19 mouse cellular contexts compared by ENCODE assay signal in genomic region chr17:12937412-12937970, GRCm38 (mm10). TPM values are rescaled to one million over a fixed set of nuclear protein-coding genes. Genes with fewer than 3 reads are reported as not detected.
DNase-seq lines count a peak whose midpoint lies in the region; ATAC-seq and TF ChIP-seq lines count a peak whose summit lies in the region.
"Had no signal": no experiment of that assay in that cellular context is flagged by ENCODE, and none has a peak within 500 bp of the region (broad histone marks: within the 10 kb centered on the region; RNA-seq: fewer than 3 reads in every experiment).

No protein-coding gene starts in this region.

- 86% methylated on average over 2 of the region's 2 CpGs for WGBS in forebrain, embryonic 10.5 days
- 85% methylated on average over 2 of the region's 2 CpGs for WGBS in forebrain, embryonic 11.5 days
- WGBS in liver, postnatal 0 days (ENCODE audit: insufficient replicate concordance), result 67% methylated on average over 2 of the region's 2 CpGs
- WGBS in liver, embryonic 11.5 days, result 78% methylated on average over 2 of the region's 2 CpGs

- no peak overlapping the region for H3K9ac ChIP-seq in forebrain, embryonic 11.5 days (ENCODE audit: low read length)
- no peak overlapping the region for H3K9ac ChIP-seq in liver, postnatal 0 days (replicated peaks)
- H3K9ac ChIP-seq in liver, embryonic 11.5 days (ENCODE audit: low read depth, low read length), result no peak overlapping the region
- H3K9ac ChIP-seq: embryonic facial prominence, embryonic 13.5 days; heart, embryonic 12.5 days; hindbrain, embryonic 14.5 days had no signal

- 0 out of 2 replicates have a peak overlapping the region, but pooled peaks have one; percentile 44 for H3K27ac ChIP-seq in forebrain, embryonic 10.5 days
- no peak overlapping the region for H3K27ac ChIP-seq in forebrain, embryonic 11.5 days (ENCODE audit: low read depth, low read length)
- H3K27ac ChIP-seq in liver, postnatal 0 days (ENCODE audit: low read depth), result peak overlapping the region; percentile 71
- H3K27ac ChIP-seq in liver, embryonic 11.5 days (ENCODE audit: low read depth, low read length), result no peak overlapping the region
- H3K27ac ChIP-seq: embryonic facial prominence, embryonic 13.5 days; gastrocnemius, adult 2 months; hindbrain, embryonic 10.5 days; hindbrain, embryonic 14.5 days had no signal

- no peak for ATAC-seq in forebrain, embryonic 11.5 days (replicated peaks; ENCODE audit: low FRiP score)
- ATAC-seq in liver, postnatal 0 days, result peak; percentile 64
- ATAC-seq in liver, embryonic 11.5 days (replicated peaks; ENCODE audit: low FRiP score), result no peak
- ATAC-seq: forebrain, embryonic 14.5 days had no signal

- TF ChIP-seq CTCF in liver, postnatal 0 days (IDR thresholded peaks at IDR 0.05; ENCODE audit: low read depth), result no peak

- TF ChIP-seq EP300 in liver, postnatal 0 days (IDR thresholded peaks at IDR 0.05; ENCODE audit: low read depth), result no peak

- no peak overlapping the region for H3K4me3 ChIP-seq in forebrain, embryonic 10.5 days
- H3K4me3 ChIP-seq in forebrain, embryonic 11.5 days (ENCODE audit: low read depth, low read length), result no peak overlapping the region
- H3K4me3 ChIP-seq in liver, postnatal 0 days (ENCODE audit: low read depth, low read length), result no peak overlapping the region
- no peak overlapping the region for H3K4me3 ChIP-seq in liver, embryonic 11.5 days (ENCODE audit: low read depth, low read length)
- no peak overlapping the region for H3K4me3 ChIP-seq in myocyte
- H3K4me3 ChIP-seq: embryonic facial prominence, embryonic 13.5 days; gastrocnemius, adult 2 months; heart, embryonic 12.5 days; hindbrain, embryonic 10.5 days had no signal

- no peaks in the 10 kb centered on the region for H3K27me3 ChIP-seq in forebrain, embryonic 10.5 days (ENCODE audit: poor library complexity, severe bottlenecking)
- H3K27me3 ChIP-seq in forebrain, embryonic 11.5 days (ENCODE audit: control insufficient read depth, insufficient read depth, low read length), result no peaks in the 10 kb centered on the region
- no peaks in the 10 kb centered on the region for H3K27me3 ChIP-seq in liver, postnatal 0 days (ENCODE audit: insufficient read depth, low read length)
- no peaks in the 10 kb centered on the region for H3K27me3 ChIP-seq in liver, embryonic 11.5 days (replicated peaks; ENCODE audit: control insufficient read depth, insufficient read depth, low read length)
- no peaks in the 10 kb centered on the region for H3K27me3 ChIP-seq in myocyte (ENCODE audit: control insufficient read depth, insufficient read depth, insufficient read length)
- H3K27me3 ChIP-seq: CH12.LX; embryonic facial prominence, embryonic 13.5 days; heart, embryonic 12.5 days had no signal

- no peak for TF ChIP-seq POLR2A in myocyte (IDR thresholded peaks at IDR 0.05; ENCODE audit: insufficient read length, low read depth)

- no peak for DNase-seq in forebrain, embryonic 10.5 days (ENCODE audit: extremely low spot score, low spot score)
- DNase-seq in forebrain, embryonic 11.5 days (ENCODE audit: low spot score), result no peak
- peak; percentile 40 for DNase-seq in liver, postnatal 0 days
- DNase-seq in liver, embryonic 11.5 days (ENCODE audit: low spot score), result no peak
- DNase-seq in 3T3-L1 (ENCODE audit: low read depth, low spot score), result peak; percentile 49
- no peak for DNase-seq in thymus, postnatal 4 days
- DNase-seq: adrenal gland, postnatal 14 days; cerebellum, adult 11-12 months; cerebellum, adult 9-11 months; cerebellum, postnatal 36 days; gastrocnemius, adult 2 months; gastrocnemius, postnatal 25 days had no signal

- H3ac ChIP-seq in myocyte (ENCODE audit: control insufficient read depth, insufficient read length), result no peak overlapping the region

- no peaks in the 10 kb centered on the region for H3K79me2 ChIP-seq in myocyte (ENCODE audit: control insufficient read depth, insufficient read depth)

- no peaks in the 10 kb centered on the region for H3K9me3 ChIP-seq in forebrain, embryonic 10.5 days
- no peaks in the 10 kb centered on the region for H3K9me3 ChIP-seq in forebrain, embryonic 11.5 days (ENCODE audit: control insufficient read depth, low read length)
- H3K9me3 ChIP-seq in liver, postnatal 0 days (ENCODE audit: low read length), result no peaks in the 10 kb centered on the region
- H3K9me3 ChIP-seq in liver, embryonic 11.5 days (ENCODE audit: control insufficient read depth, low read length), result no peaks in the 10 kb centered on the region
- H3K9me3 ChIP-seq: embryonic facial prominence, embryonic 13.5 days; heart, embryonic 12.5 days; hindbrain, embryonic 10.5 days had no signal

- peaks cover 8% of the 10 kb centered on the region for H3K36me3 ChIP-seq in forebrain, embryonic 10.5 days (replicated peaks)
- H3K36me3 ChIP-seq in forebrain, embryonic 11.5 days (ENCODE audit: control insufficient read depth, insufficient read depth, low read length), result no peaks in the 10 kb centered on the region; the same call in 1 of the 2 replicates
- H3K36me3 ChIP-seq in liver, postnatal 0 days (replicated peaks; ENCODE audit: insufficient read depth, low read length), result no peaks in the 10 kb centered on the region
- H3K36me3 ChIP-seq in liver, embryonic 11.5 days (ENCODE audit: control insufficient read depth, insufficient read depth, low read length), result no peaks in the 10 kb centered on the region
- no peaks in the 10 kb centered on the region for H3K36me3 ChIP-seq in myocyte (ENCODE audit: control insufficient read depth, insufficient read depth)

- peaks cover 36% of the 10 kb centered on the region for H3K4me1 ChIP-seq in forebrain, embryonic 10.5 days
- peaks cover 3% of the 10 kb centered on the region; the same call in 1 of the 2 replicates for H3K4me1 ChIP-seq in forebrain, embryonic 11.5 days (replicated peaks; ENCODE audit: control insufficient read depth, insufficient read depth, low read length)
- H3K4me1 ChIP-seq in liver, postnatal 0 days (ENCODE audit: insufficient read depth), result peaks cover 8% of the 10 kb centered on the region
- peaks cover 3% of the 10 kb centered on the region for H3K4me1 ChIP-seq in liver, embryonic 11.5 days (replicated peaks; ENCODE audit: control insufficient read depth, insufficient read depth, low read length)

- no peak overlapping the region for H3K4me2 ChIP-seq in forebrain, embryonic 11.5 days (ENCODE audit: low read depth, low read length, severe bottlenecking)
- no peak overlapping the region for H3K4me2 ChIP-seq in liver, postnatal 0 days (ENCODE audit: low read depth, low read length)
- H3K4me2 ChIP-seq in liver, embryonic 11.5 days, result no peak overlapping the region
- H3K4me2 ChIP-seq in myocyte (ENCODE audit: low read depth), result peak overlapping the region; percentile 16
- H3K4me2 ChIP-seq: embryonic facial prominence, embryonic 13.5 days; heart, embryonic 12.5 days; hindbrain, embryonic 14.5 days had no signal

TF ChIP-seq in myocyte, 11 proteins besides CTCF, POLR2A, EP300 and RAD21:
- peak in 1 of 3 experiments; percentile 42 for TF ChIP-seq MYOG (IDR thresholded peaks at IDR 0.05; ENCODE audit: control insufficient read depth in 1 of 3, insufficient read depth in 1 of 3, insufficient read length in 2 of 3, low read depth in 2 of 3)
- TF ChIP-seq USF1 (IDR thresholded peaks at IDR 0.05; ENCODE audit: low read depth), result no peak
- TF ChIP-seq MYOD1 (IDR thresholded peaks at IDR 0.05; ENCODE audit: control insufficient read depth in 1 of 3, insufficient read length in 2 of 3, low read depth in 2 of 3), result peak in 1 of 3 experiments; percentile 37

RNA-seq across cellular contexts. Expression of gene Acat3, which starts 2.9 kb away (rescaled TPM):
- 1.5 and 2.0 TPM in 2 replicates for polyA plus RNA-seq in forebrain, embryonic 10.5 days (2016; fragmentation: Nextera tagmentation; extraction: Ambion mirVana)
- polyA plus RNA-seq in forebrain, embryonic 11.5 days (2014; fragmentation: Nextera tagmentation; extraction: Ambion mirVana), result 0.87 and 1.3 TPM in 2 replicates
- polyA plus RNA-seq in liver, postnatal 0 days (2015; fragmentation: Nextera tagmentation; extraction: Ambion mirVana), result 38.4 and 38.8 TPM in 2 replicates
- polyA plus RNA-seq in liver, embryonic 11.5 days (2014; fragmentation: Nextera tagmentation; extraction: Ambion mirVana), result 0.62 and 1.1 TPM in 2 replicates
- polyA plus RNA-seq in myocyte (2012; fragmentation: generic; extraction: Trizol), result 0.76 TPM

RNA-seq across cellular contexts. Expression of gene Mrpl18, which starts 21.3 kb away (rescaled TPM):
- polyA plus RNA-seq in forebrain, embryonic 10.5 days (2016; fragmentation: Nextera tagmentation; extraction: Ambion mirVana), result 199 and 207 TPM in 2 replicates
- polyA plus RNA-seq in forebrain, embryonic 11.5 days (2014; fragmentation: Nextera tagmentation; extraction: Ambion mirVana), result 172 and 187 TPM in 2 replicates
- 72.2 and 81.0 TPM in 2 replicates for polyA plus RNA-seq in liver, postnatal 0 days (2015; fragmentation: Nextera tagmentation; extraction: Ambion mirVana)
- 256 and 263 TPM in 2 replicates for polyA plus RNA-seq in liver, embryonic 11.5 days (2014; fragmentation: Nextera tagmentation; extraction: Ambion mirVana)
- 64.1 TPM for polyA plus RNA-seq in myocyte (2012; fragmentation: generic; extraction: Trizol)

RNA-seq across cellular contexts. Expression of gene Tcp1, which starts 22.0 kb away (rescaled TPM):
- 533 and 536 TPM in 2 replicates for polyA plus RNA-seq in forebrain, embryonic 10.5 days (2016; fragmentation: Nextera tagmentation; extraction: Ambion mirVana)
- polyA plus RNA-seq in forebrain, embryonic 11.5 days (2014; fragmentation: Nextera tagmentation; extraction: Ambion mirVana), result 497 and 535 TPM in 2 replicates
- polyA plus RNA-seq in liver, postnatal 0 days (2015; fragmentation: Nextera tagmentation; extraction: Ambion mirVana), result 136 TPM in 2 replicates
- polyA plus RNA-seq in liver, embryonic 11.5 days (2014; fragmentation: Nextera tagmentation; extraction: Ambion mirVana), result 549 and 610 TPM in 2 replicates
- polyA plus RNA-seq in myocyte (2012; fragmentation: generic; extraction: Trizol), result 237 TPM

RNA-seq across cellular contexts. Expression of gene Acat2, which starts 23.1 kb away (rescaled TPM):
- 396 and 405 TPM in 2 replicates for polyA plus RNA-seq in forebrain, embryonic 10.5 days (2016; fragmentation: Nextera tagmentation; extraction: Ambion mirVana)
- polyA plus RNA-seq in forebrain, embryonic 11.5 days (2014; fragmentation: Nextera tagmentation; extraction: Ambion mirVana), result 324 and 345 TPM in 2 replicates
- 36.4 and 39.1 TPM in 2 replicates for polyA plus RNA-seq in liver, postnatal 0 days (2015; fragmentation: Nextera tagmentation; extraction: Ambion mirVana)
- polyA plus RNA-seq in liver, embryonic 11.5 days (2014; fragmentation: Nextera tagmentation; extraction: Ambion mirVana), result 113 and 126 TPM in 2 replicates
- polyA plus RNA-seq in myocyte (2012; fragmentation: generic; extraction: Trizol), result 81.9 TPM

RNA-seq across cellular contexts. Expression of gene Pnldc1, which starts 27.5 kb away (rescaled TPM):
- polyA plus RNA-seq in forebrain, embryonic 10.5 days (2016; fragmentation: Nextera tagmentation; extraction: Ambion mirVana), result 1.3 and 2.7 TPM in 2 replicates
- polyA plus RNA-seq in forebrain, embryonic 11.5 days (2014; fragmentation: Nextera tagmentation; extraction: Ambion mirVana), result 1.8 and 2.3 TPM in 2 replicates
- 0.47 and 0.95 TPM in 2 replicates for polyA plus RNA-seq in liver, postnatal 0 days (2015; fragmentation: Nextera tagmentation; extraction: Ambion mirVana)
- polyA plus RNA-seq in liver, embryonic 11.5 days (2014; fragmentation: Nextera tagmentation; extraction: Ambion mirVana), result 1.8 and 1.9 TPM in 2 replicates
- 0.05 TPM for polyA plus RNA-seq in myocyte (2012; fragmentation: generic; extraction: Trizol)

Comparison
In these comparisons a context has a peak if more than half of its experiments do, and no peak if none do; other contexts are left out.
1. DNase-seq: peak in liver, postnatal 0 days (single experiment) and 3T3-L1 (single experiment); none in forebrain, embryonic 10.5 days (single experiment), forebrain, embryonic 11.5 days (single experiment), liver, embryonic 11.5 days (single experiment) and thymus, postnatal 4 days (single experiment).
2. H3K27ac ChIP-seq: peak in forebrain, embryonic 10.5 days (single experiment) and liver, postnatal 0 days (single experiment); none in forebrain, embryonic 11.5 days (single experiment) and liver, embryonic 11.5 days (single experiment).
3. RNA of gene Acat3, which starts 2.9 kb away (polyA plus RNA-seq): 38.4 to 38.8 TPM in liver, postnatal 0 days; 1.5 to 2.0 TPM in forebrain, embryonic 10.5 days, 0.87 to 1.3 TPM in forebrain, embryonic 11.5 days, 0.62 to 1.1 TPM in liver, embryonic 11.5 days and 0.76 TPM in myocyte (single experiment); every median in the first group is over 10 times any median in the second.